Mouse (Mus musculus) erythroblast, adult 5-6 weeks (primary cell): ENCODE measurements around the gene Rsrp1. TPM values are rescaled to one million over a fixed set of nuclear protein-coding genes. Genes with fewer than 3 reads are reported as not detected.
A peak's percentile ranks its signal among the peaks of the same experiment; 100 is the strongest.

Source experiments
- ATAC-seq: replicated peaks from 2 replicates; pipeline ENCODE4 v1.8.0; 2016; ENCODE audit warnings: moderate number of reproducible peaks, mild to moderate bottlenecking, moderate TSS enrichment, inconsistent platforms; ENCODE audit not compliant: poor library complexity, low FRiP score, severe bottlenecking
- total RNA-seq, 2 experiments: library from RNA; stranded (forward) in 1 of 2; stranded (reverse) in 1 of 2; fragments of 150-400 nt in 1 of 2; fragments of 200-764, 138-1000 nt in 1 of 2; gene quantifications; 2 replicates each; pipeline versions ENCODE4 v1.2.3 to v1.2.4; 2015 to 2017; ENCODE audit warnings: low replicate concordance in 2 of 2

The Rsrp1 gene
- total RNA-seq, 2 experiments from 2014 or later: 1,104 to 2,585 TPM

GRCm38 (mm10) chr4:134955196-134955595 lies 31.8 kb downstream of the Rsrp1 start:
- no peak for ATAC-seq

- peak; percentile 28 for ATAC-seq
Observed at GRCm38 (mm10) chr4:134955845-134956244, 32.5 kb downstream of the Rsrp1 start.

GRCm38 (mm10) chr4:134956328-134956727 lies 32.9 kb downstream of the Rsrp1 start:
- ATAC-seq: peak; percentile 82

- peak; percentile 95 for ATAC-seq
Observed at GRCm38 (mm10) chr4:134963021-134963776, 39.8 kb downstream of the Rsrp1 start.

- ATAC-seq: peak; percentile 18; the same call in 1 of the 2 replicates
Observed at GRCm38 (mm10) chr4:134967887-134968604, 44.7 kb downstream of the Rsrp1 start.

GRCm38 (mm10) chr4:134968605-134968976 lies 45.2 kb downstream of the Rsrp1 start:
- ATAC-seq: peak; percentile 28; the same call in 1 of the 2 replicates

- ATAC-seq: 0 out of 2 replicates have a peak, but pooled peaks have one; percentile 16
Observed at GRCm38 (mm10) chr4:134975261-134975928, 52.0 kb downstream of the Rsrp1 start.

GRCm38 (mm10) chr4:134975929-134976308 lies 52.5 kb downstream of the Rsrp1 start:
- no peak for ATAC-seq

Other genes with a start within 250 kb of the Rsrp1 start
- 4.2 and 6.1 TPM in 2 replicates for gene Man1c1, start 219.3 kb upstream of the Rsrp1 start, total RNA-seq (2015; ENCODE audit: low replicate concordance)
- 1.4 and 2.8 TPM in 2 replicates for gene Man1c1, start 219.3 kb upstream of the Rsrp1 start, total RNA-seq (2017; ENCODE audit: low replicate concordance)
- 5.6 and 10.9 TPM in 2 replicates for gene Ldlrap1, start 155.6 kb upstream of the Rsrp1 start, total RNA-seq (2015; ENCODE audit: low replicate concordance)
- 4.7 and 6.6 TPM in 2 replicates for gene Ldlrap1, start 155.6 kb upstream of the Rsrp1 start, total RNA-seq (2017; ENCODE audit: low replicate concordance)
- 13.0 and 19.4 TPM in 2 replicates for gene Maco1, start 70.2 kb upstream of the Rsrp1 start, total RNA-seq (2015; ENCODE audit: low replicate concordance)
- gene Maco1, start 70.2 kb upstream of the Rsrp1 start, total RNA-seq (2017; ENCODE audit: low replicate concordance): 36.0 and 39.9 TPM in 2 replicates
- gene Rhd, start 59.1 kb upstream of the Rsrp1 start, total RNA-seq (2015; ENCODE audit: low replicate concordance): 408 and 436 TPM in 2 replicates
- 820 and 839 TPM in 2 replicates for gene Rhd, start 59.1 kb upstream of the Rsrp1 start, total RNA-seq (2017; ENCODE audit: low replicate concordance)
- 150 and 151 TPM in 2 replicates for gene Tmem50a, start 8.6 kb upstream of the Rsrp1 start, total RNA-seq (2015; ENCODE audit: low replicate concordance)
- 200 and 208 TPM in 2 replicates for gene Tmem50a, start 8.6 kb upstream of the Rsrp1 start, total RNA-seq (2017; ENCODE audit: low replicate concordance)
- gene Syf2, start 7.3 kb downstream of the Rsrp1 start, total RNA-seq (2015; ENCODE audit: low replicate concordance): 103 and 110 TPM in 2 replicates
- gene Syf2, start 7.3 kb downstream of the Rsrp1 start, total RNA-seq (2017; ENCODE audit: low replicate concordance): 291 and 294 TPM in 2 replicates
- gene Runx3, start 197.1 kb downstream of the Rsrp1 start, total RNA-seq (2015; ENCODE audit: low replicate concordance): 7.3 and 9.8 TPM in 2 replicates
- 0.51 and 0.84 TPM in 2 replicates for gene Runx3, start 197.1 kb downstream of the Rsrp1 start, total RNA-seq (2017; ENCODE audit: low replicate concordance)